15 mouse cellular contexts compared by ENCODE assay signal in the genomic region with DNA sequence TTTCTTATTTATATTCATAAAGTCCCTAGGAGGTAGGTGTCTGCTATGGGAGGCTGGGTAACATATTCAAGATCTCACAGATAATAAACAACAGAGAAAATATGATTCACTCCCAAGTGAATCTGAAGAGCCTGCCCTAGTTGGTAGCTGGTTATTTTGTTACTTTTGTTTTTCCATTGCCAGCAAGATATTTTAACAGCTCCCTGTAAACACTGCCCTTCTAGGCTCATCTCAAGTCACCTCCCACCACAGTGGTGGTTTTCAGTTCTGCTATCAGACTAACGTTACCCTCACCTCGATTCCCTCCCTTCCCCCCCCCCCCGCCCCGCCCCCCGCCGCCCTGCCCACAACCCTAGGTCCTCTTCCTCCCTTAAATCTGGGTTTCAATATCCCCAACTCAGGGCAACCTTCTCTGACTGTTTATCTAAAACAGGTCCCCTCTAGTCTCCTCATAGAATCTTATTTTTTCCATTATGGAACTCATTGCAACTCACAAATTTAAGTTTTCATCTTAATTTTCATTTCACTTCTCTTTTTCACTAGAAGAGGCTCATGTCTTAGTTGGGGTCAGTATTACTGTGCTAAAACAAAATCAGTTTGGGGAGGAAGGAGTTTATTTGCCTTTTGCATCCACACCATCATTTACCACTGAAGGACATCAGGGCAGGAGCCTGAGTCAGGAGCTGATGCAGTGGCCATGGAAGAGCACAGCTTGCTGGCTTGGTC. TPM values are rescaled to one million over a fixed set of nuclear protein-coding genes. Genes with fewer than 3 reads are reported as not detected.
DNase-seq lines count a peak whose midpoint lies in the region; ATAC-seq and TF ChIP-seq lines count a peak whose summit lies in the region.
"Had no signal": no experiment of that assay in that cellular context is flagged by ENCODE, and none has a peak within 500 bp of the region (broad histone marks: within the 10 kb centered on the region; RNA-seq: fewer than 3 reads in every experiment).

No protein-coding gene starts in this region.

- no peak overlapping the region for H3K9ac ChIP-seq in forebrain, embryonic 14.5 days (ENCODE audit: low read length)
- H3K9ac ChIP-seq in hindbrain, postnatal 0 days (replicated peaks; ENCODE audit: low read length) = no peak overlapping the region
- H3K9ac ChIP-seq: embryonic facial prominence, embryonic 13.5 days; intestine, embryonic 15.5 days had no signal

- no peak for ATAC-seq in forebrain, embryonic 14.5 days
- no peak for ATAC-seq in hindbrain, postnatal 0 days
- ATAC-seq: intestine, embryonic 15.5 days had no signal

- no peak overlapping the region for H3K27ac ChIP-seq in forebrain, embryonic 14.5 days (ENCODE audit: low read depth, low read length)
- no peak overlapping the region for H3K27ac ChIP-seq in hindbrain, postnatal 0 days
- H3K27ac ChIP-seq: embryonic facial prominence, embryonic 13.5 days; hindbrain, embryonic 10.5 days; intestine, embryonic 15.5 days; midbrain, embryonic 10.5 days had no signal

- no peak for TF ChIP-seq CTCF in hindbrain, postnatal 0 days (IDR thresholded peaks at IDR 0.05; ENCODE audit: low read depth)

- peaks cover 59% of the 10 kb centered on the region for H3K4me1 ChIP-seq in megakaryocyte, embryonic 14.5 days
- H3K4me1 ChIP-seq in forebrain, embryonic 14.5 days (ENCODE audit: control insufficient read depth, insufficient read depth, low read length) = no peaks in the 10 kb centered on the region
- H3K4me1 ChIP-seq in hindbrain, postnatal 0 days (ENCODE audit: insufficient read depth, low read length) = no peaks in the 10 kb centered on the region
- H3K4me1 ChIP-seq: hindbrain, embryonic 10.5 days; intestine, embryonic 15.5 days; midbrain, embryonic 10.5 days had no signal

- peak; percentile 21 for DNase-seq in thymus, postnatal 25 days
- no peak for DNase-seq in thymus, adult 18-20 months
- DNase-seq in MEL-GATA-1-ER (ENCODE audit: extremely low read depth, low read depth) = peak; percentile 36
- DNase-seq in urinary bladder, postnatal 36 days (ENCODE audit: low spot score in 2 of 2) = no peak
- DNase-seq in forebrain, embryonic 14.5 days (ENCODE audit: low spot score) = no peak
- no peak for DNase-seq in hindbrain, postnatal 0 days (ENCODE audit: low spot score)
- DNase-seq: adrenal gland, postnatal 36 days; lung, postnatal 10 days; right cerebral cortex, adult 18-20 months had no signal

- H3K27me3 ChIP-seq in megakaryocyte, embryonic 14.5 days (replicated peaks) = peaks cover 2% of the 10 kb centered on the region
- no peaks in the 10 kb centered on the region for H3K27me3 ChIP-seq in forebrain, embryonic 14.5 days (replicated peaks; ENCODE audit: control insufficient read depth, insufficient read depth, low read length)
- H3K27me3 ChIP-seq in hindbrain, postnatal 0 days (ENCODE audit: insufficient read depth, low read length) = peaks cover 4% of the 10 kb centered on the region; the same call in 1 of the 2 replicates
- H3K27me3 ChIP-seq: embryonic facial prominence, embryonic 13.5 days; intestine, embryonic 15.5 days had no signal

- H3K4me3 ChIP-seq in megakaryocyte, embryonic 14.5 days (replicated peaks) = peak overlapping the region; percentile 46
- no peak overlapping the region for H3K4me3 ChIP-seq in forebrain, embryonic 14.5 days (ENCODE audit: low read depth, low read length)
- H3K4me3 ChIP-seq in hindbrain, postnatal 0 days (ENCODE audit: low read length) = no peak overlapping the region
- H3K4me3 ChIP-seq: embryonic facial prominence, embryonic 13.5 days; hindbrain, embryonic 10.5 days; intestine, embryonic 15.5 days; midbrain, embryonic 10.5 days had no signal

- no peaks in the 10 kb centered on the region for H3K36me3 ChIP-seq in megakaryocyte, embryonic 14.5 days (replicated peaks; ENCODE audit: low read length)
- H3K36me3 ChIP-seq in forebrain, embryonic 14.5 days (ENCODE audit: control insufficient read depth, insufficient read depth, low read length) = no peaks in the 10 kb centered on the region
- H3K36me3 ChIP-seq in hindbrain, postnatal 0 days (ENCODE audit: insufficient read depth, low read length) = no peaks in the 10 kb centered on the region
- H3K36me3 ChIP-seq: embryonic facial prominence, embryonic 13.5 days; hindbrain, embryonic 10.5 days; intestine, embryonic 15.5 days; midbrain, embryonic 10.5 days had no signal

- H3K4me2 ChIP-seq in forebrain, embryonic 14.5 days (ENCODE audit: low read length) = no peak overlapping the region
- H3K4me2 ChIP-seq in hindbrain, postnatal 0 days (ENCODE audit: low read depth, low read length) = no peak overlapping the region
- H3K4me2 ChIP-seq: embryonic facial prominence, embryonic 13.5 days; intestine, embryonic 15.5 days; liver, embryonic 11.5 days had no signal

- WGBS in forebrain, embryonic 14.5 days = 76% methylated on average over 6 of the region's 6 CpGs
- WGBS in hindbrain, postnatal 0 days = 82% methylated on average over 6 of the region's 6 CpGs

- no peaks in the 10 kb centered on the region for H3K9me3 ChIP-seq in megakaryocyte, embryonic 14.5 days
- H3K9me3 ChIP-seq in forebrain, embryonic 14.5 days (replicated peaks; ENCODE audit: control insufficient read depth, low read length) = no peaks in the 10 kb centered on the region
- H3K9me3 ChIP-seq in hindbrain, postnatal 0 days (ENCODE audit: low read length) = no peaks in the 10 kb centered on the region
- H3K9me3 ChIP-seq: embryonic facial prominence, embryonic 13.5 days; hindbrain, embryonic 10.5 days; intestine, embryonic 15.5 days; midbrain, embryonic 10.5 days had no signal

RNA-seq across cellular contexts. Expression of gene S100a10, which starts 6.2 kb away (rescaled TPM):
- 22.4 and 116 TPM in 2 replicates for polyA plus RNA-seq in megakaryocyte, embryonic 14.5 days (2012; ENCODE audit: insufficient read depth, low replicate concordance)
- polyA plus RNA-seq in forebrain, embryonic 14.5 days (2014; fragmentation: Nextera tagmentation; extraction: Ambion mirVana) = 121 and 131 TPM in 2 replicates
- 91.5 and 109 TPM in 2 replicates for total RNA-seq in hindbrain, postnatal 0 days (2014; rRNA removed)
- 198 and 206 TPM in 2 replicates for polyA plus RNA-seq in hindbrain, postnatal 0 days (2015; fragmentation: Nextera tagmentation; extraction: Ambion mirVana)

RNA-seq across cellular contexts. Expression of gene S100a11, which starts 28.4 kb away (rescaled TPM):
- polyA plus RNA-seq in megakaryocyte, embryonic 14.5 days (2012; ENCODE audit: insufficient read depth, low replicate concordance) = 4.3 and 39.4 TPM in 2 replicates
- 140 and 148 TPM in 2 replicates for polyA plus RNA-seq in forebrain, embryonic 14.5 days (2014; fragmentation: Nextera tagmentation; extraction: Ambion mirVana)
- 9.7 and 16.4 TPM in 2 replicates for total RNA-seq in hindbrain, postnatal 0 days (2014; rRNA removed)
- polyA plus RNA-seq in hindbrain, postnatal 0 days (2015; fragmentation: Nextera tagmentation; extraction: Ambion mirVana) = 234 and 235 TPM in 2 replicates

Comparison
In these comparisons a context has a peak if more than half of its experiments do, and no peak if none do; other contexts are left out.
1. DNase-seq: peak in thymus, postnatal 25 days (single experiment) and MEL-GATA-1-ER (single experiment); none in thymus, adult 18-20 months (0 of 2), urinary bladder, postnatal 36 days (0 of 2), forebrain, embryonic 14.5 days (single experiment) and hindbrain, postnatal 0 days (single experiment).